Mouse (Mus musculus): ENCODE data around the gene Gna14.

GRCm38 (mm10) chr19:16441329-16441728 is 5.8 kb downstream of the Gna14 start:
- TF ChIP-seq CTCF (IDR thresholded peaks at IDR 0.05; ENCODE audit: borderline replicate concordance, insufficient read depth, low read depth, low read length) (no peak), POLR2A (IDR thresholded peaks at IDR 0.05; ENCODE audit: borderline replicate concordance, insufficient read depth, low read length) (no peak)

All from cerebellum, adult 2 months (tissue).